Mouse (Mus musculus): Measurements from ENCODE around the gene Trmt2b. TPM values are rescaled to one million over a fixed set of nuclear protein-coding genes. Genes with fewer than 3 reads are reported as not detected.
"Not testable (repeated sequence)": the region's sequence is repeated elsewhere in the genome, so short reads cannot be mapped to it uniquely, and the experiment has no call there.

Trmt2b gene
- total RNA-seq (2018; cell fraction: chromatin; rRNA removed) = 10 to 100 TPM in 20 of 26 experiments, 1 to 10 TPM in 6; 2.1 to 37.9 (median 24.9) TPM
- 10 to 100 TPM; 10.8 to 18.6 (median 15.2) TPM for total RNA-seq (2018; cell fraction: cytosol; rRNA removed)
- 10 to 100 TPM in 16 of 26 experiments, 1 to 10 TPM in 10; 2.9 to 25.4 (median 16.0) TPM for total RNA-seq (2018; cell fraction: nucleus; rRNA removed)
- 13.8 to 16.4 TPM (median 14.4 TPM) in 3 replicates for polyA plus RNA-seq (2018)

DNA sequence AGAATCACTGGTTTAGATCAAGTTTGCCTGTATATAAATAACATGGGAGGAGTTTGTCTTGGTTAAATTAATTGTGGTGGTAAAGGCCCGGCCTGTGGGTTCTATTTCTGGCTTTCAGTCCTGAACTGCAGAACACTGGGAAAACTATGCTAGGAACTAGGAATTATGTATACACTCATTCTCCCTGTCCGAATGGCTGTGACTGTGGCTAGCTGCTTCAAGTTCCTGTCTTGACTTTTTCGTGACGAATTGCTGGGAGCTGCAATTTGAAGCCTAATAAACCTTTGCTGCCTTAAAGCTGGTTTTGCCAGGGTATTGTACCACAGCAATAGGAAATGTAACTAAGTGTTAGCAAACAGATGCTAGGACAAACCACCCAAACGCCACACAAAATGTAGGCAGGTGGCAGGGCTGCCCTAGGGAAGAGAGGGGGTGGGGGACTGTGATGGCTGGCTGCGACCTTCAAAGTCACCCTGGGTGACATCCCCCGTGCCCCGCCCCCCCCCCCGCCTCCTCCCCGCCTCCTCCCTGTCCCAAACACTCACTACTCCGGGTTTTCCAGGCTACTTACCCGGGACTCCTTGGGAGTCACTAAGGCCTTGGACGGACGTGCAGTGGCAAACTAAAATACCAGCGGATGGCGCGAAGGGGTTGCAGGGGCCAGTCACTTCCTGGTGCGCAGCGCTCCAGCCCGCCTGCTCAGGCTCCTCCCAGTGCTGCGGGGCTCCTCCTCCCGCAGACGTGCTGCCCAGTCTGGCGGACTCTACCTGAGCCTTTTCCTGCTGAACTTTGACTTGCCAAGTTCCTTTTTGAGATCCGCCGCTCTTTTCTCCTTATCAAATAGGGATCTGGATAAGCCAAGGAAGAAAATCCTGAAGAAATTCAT lies at the start of gene Trmt2b:
TSS of gene Trmt2b (minus strand) at position 710 of the 886 bp plus-strand sequence.
- Histone ChIP-seq H3K36me3 (ENCODE audit: inconsistent target) (no peaks in the 10 kb centered on the region), H3K4me3 (ENCODE audit: inconsistent target) (peak within 1 kb of the TSS; percentile 41)

GRCm38 (mm10) chrX:134319153-134319932 lies 42.6 kb upstream of the Trmt2b start:
- Histone ChIP-seq H3K79me2 (ENCODE audit: inconsistent target) (no peaks in the 10 kb centered on the region), H3K4me3 (ENCODE audit: inconsistent target) (no peak overlapping the region), H3K36me3 (ENCODE audit: inconsistent target) (no peaks in the 10 kb centered on the region), H3K27ac (no peak overlapping the region)
- 76% methylated on average over 2 of the region's 2 CpGs for WGBS (ENCODE audit: missing documents)

More for the DNA sequence above, at the start of gene Trmt2b:
- Histone ChIP-seq H3K27ac (peak within 1 kb of the TSS; percentile 34), H3K79me2 (ENCODE audit: inconsistent target) (peaks cover 9% of the 10 kb centered on the region; the same call in 1 of the 2 replicates)
- WGBS (ENCODE audit: missing documents) = 31% methylated on average over 20 of the region's 26 CpGs

GRCm38 (mm10) chrX:134311193-134311592 lies 34.4 kb upstream of the Trmt2b start:
- WGBS (ENCODE audit: missing documents) = 86% methylated on average over 2 of the region's 7 CpGs
- not testable (repeated sequence) for H3K36me3 ChIP-seq (ENCODE audit: inconsistent target); H3K27ac ChIP-seq; H3K4me3 ChIP-seq (ENCODE audit: inconsistent target); H3K79me2 ChIP-seq (ENCODE audit: inconsistent target)

- WGBS (ENCODE audit: missing documents) = 26% methylated on average over 9 of the region's 9 CpGs
- 0 out of 2 replicates have a peak overlapping the region, but pooled peaks have one; percentile 19 for H3K27ac ChIP-seq
- H3K36me3 ChIP-seq (ENCODE audit: inconsistent target) = no peaks in the 10 kb centered on the region
- peak overlapping the region; percentile 46 for H3K4me3 ChIP-seq (ENCODE audit: inconsistent target)
- H3K79me2 ChIP-seq (ENCODE audit: inconsistent target) = 0 out of 2 replicates have a peak, but pooled peaks cover 7% of the 10 kb centered on the region
Measured at GRCm38 (mm10) chrX:134308275-134308634, 31.5 kb upstream of the Trmt2b start.

DNA sequence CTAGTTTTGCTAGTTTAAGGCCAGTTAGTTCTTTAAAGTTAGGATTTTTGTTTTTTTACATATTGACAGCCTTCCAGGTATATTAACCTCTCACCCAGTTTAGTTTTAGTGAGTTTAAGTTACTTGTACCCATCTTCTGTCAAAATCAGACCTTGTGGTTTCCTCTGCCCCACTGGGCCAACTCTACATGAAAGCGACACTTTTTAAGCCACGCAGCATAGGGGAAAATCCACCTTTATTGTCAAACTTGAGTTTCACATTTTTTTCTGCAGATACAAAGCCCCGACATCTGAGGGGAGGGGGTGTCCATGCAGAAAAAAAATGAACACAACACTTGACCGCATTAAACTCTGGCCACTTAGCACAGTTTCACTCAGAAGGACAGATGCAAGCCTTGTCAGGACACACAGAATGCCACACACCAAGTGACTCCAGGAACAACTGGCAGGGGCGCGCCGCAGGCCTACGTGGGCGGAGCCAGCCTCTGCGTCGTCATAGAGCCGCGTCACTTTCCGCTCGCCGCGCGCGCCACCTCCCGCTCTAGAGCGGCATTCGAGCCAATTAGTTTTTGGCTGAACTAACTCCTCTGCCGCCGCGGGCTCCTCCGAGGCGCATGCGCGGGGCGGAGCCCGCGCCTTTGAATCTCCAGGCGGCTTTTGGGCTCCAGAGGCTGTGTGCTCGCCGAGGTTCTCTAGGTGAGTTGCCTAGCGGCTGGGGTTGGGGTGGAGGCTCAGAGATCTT lies 30.9 kb upstream of the Trmt2b start, which contains the start of gene Cenpi:
TSS of gene Cenpi (plus strand) at position 551 of the 741 bp plus-strand sequence.
- Histone ChIP-seq H3K4me3 (ENCODE audit: inconsistent target) (peak within 1 kb of the TSS; percentile 46), H3K79me2 (ENCODE audit: inconsistent target) (0 out of 2 replicates have a peak, but pooled peaks cover 7% of the 10 kb centered on the region), H3K27ac (0 out of 2 replicates have a peak within 1 kb of the TSS, but pooled peaks have one; percentile 19), H3K36me3 (ENCODE audit: inconsistent target) (no peaks in the 10 kb centered on the region)
- WGBS (ENCODE audit: missing documents) = 27% methylated on average over 34 of the region's 36 CpGs

DNA sequence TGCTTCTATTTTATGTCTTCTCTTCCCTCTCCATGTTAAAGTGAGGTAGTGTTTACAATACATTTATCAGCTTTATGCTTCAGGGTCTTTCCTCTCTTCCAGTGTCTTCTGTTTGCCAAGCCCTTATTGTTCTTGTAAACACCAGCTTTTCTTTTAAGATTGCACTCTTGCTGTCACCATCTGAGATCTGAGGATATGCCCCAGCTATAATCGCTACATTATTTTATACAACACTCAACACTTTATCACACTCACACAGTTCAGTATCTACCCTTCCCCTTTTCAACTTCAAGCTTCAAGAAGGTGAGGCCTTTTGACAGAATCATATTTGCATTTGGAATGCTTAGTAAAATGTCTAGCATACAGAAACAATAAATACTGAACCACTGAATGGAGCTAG lies 26.5 kb upstream of the Trmt2b start:
- no CpG with 5 or more reads among the region's 1 CpGs for WGBS (ENCODE audit: missing documents)
- H3K4me3 ChIP-seq (ENCODE audit: inconsistent target) = no peak overlapping the region
- H3K36me3 ChIP-seq (ENCODE audit: inconsistent target) = no peaks in the 10 kb centered on the region
- H3K79me2 ChIP-seq (ENCODE audit: inconsistent target) = no peaks in the 10 kb centered on the region
- H3K27ac ChIP-seq = no peak overlapping the region

GRCm38 (mm10) chrX:134300219-134300618 lies 23.4 kb upstream of the Trmt2b start:
- no peak overlapping the region for H3K4me3 ChIP-seq (ENCODE audit: inconsistent target)
- no peak overlapping the region for H3K27ac ChIP-seq
- WGBS (ENCODE audit: missing documents) = 36% methylated on average over 5 of the region's 5 CpGs
- H3K36me3 ChIP-seq (ENCODE audit: inconsistent target) = no peaks in the 10 kb centered on the region
- H3K79me2 ChIP-seq (ENCODE audit: inconsistent target) = no peaks in the 10 kb centered on the region

DNA sequence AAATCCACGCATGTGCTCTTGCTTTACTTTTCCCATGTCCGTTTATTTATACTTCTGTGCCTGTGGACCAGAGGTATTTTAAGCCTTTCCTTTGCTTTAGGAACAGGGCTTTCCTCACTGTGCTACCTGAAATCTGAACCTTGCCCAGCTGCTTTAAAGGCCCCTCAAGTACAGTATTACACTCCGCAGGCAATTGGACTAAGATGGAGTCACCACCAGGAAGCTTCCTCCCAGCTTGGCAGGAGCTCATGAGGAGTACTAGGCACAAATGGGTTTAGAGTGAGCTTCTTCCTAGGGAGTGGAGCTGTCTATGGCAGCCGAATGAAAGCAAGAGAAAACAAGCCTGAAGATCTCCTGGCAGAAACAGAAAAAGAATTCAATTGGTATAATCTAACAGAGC lies 20.4 kb upstream of the Trmt2b start:
- Histone ChIP-seq H3K36me3 (ENCODE audit: inconsistent target) (no peaks in the 10 kb centered on the region), H3K79me2 (ENCODE audit: inconsistent target) (no peaks in the 10 kb centered on the region), H3K27ac (no peak overlapping the region), H3K4me3 (ENCODE audit: inconsistent target) (no peak overlapping the region)
- 89% methylated on average over 4 of the region's 4 CpGs for WGBS (ENCODE audit: missing documents)

DNA sequence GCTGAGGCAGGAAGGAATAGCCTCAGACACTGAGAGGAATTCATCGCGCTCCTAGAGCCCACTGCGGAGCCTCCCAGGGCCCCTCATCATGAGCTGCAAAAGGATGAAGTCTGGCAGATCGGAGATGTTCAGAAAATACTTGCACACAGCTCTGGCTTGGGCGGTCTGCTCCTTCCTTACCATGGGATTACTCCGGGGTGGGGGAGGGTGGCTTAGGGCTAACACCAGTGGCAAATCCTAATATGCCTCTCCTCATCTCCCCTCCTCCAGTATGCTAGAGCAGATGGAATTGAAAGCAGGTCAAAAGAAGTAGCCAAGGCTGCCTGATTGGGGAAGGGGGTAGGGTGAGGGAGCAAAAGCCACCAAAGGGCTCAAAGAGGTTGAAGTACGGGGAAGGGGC lies 20.0 kb upstream of the Trmt2b start:
- Histone ChIP-seq H3K36me3 (ENCODE audit: inconsistent target) (no peaks in the 10 kb centered on the region), H3K79me2 (ENCODE audit: inconsistent target) (no peaks in the 10 kb centered on the region), H3K4me3 (ENCODE audit: inconsistent target) (no peak overlapping the region), H3K27ac (no peak overlapping the region)
- WGBS (ENCODE audit: missing documents) = 59% methylated on average over 7 of the region's 7 CpGs

- Histone ChIP-seq H3K4me3 (ENCODE audit: inconsistent target) (no peak overlapping the region), H3K79me2 (ENCODE audit: inconsistent target) (no peaks in the 10 kb centered on the region), H3K27ac (no peak overlapping the region), H3K36me3 (ENCODE audit: inconsistent target) (no peaks in the 10 kb centered on the region)
- 25% methylated on average over 8 of the region's 9 CpGs for WGBS (ENCODE audit: missing documents)
Measured at GRCm38 (mm10) chrX:134296301-134296700, 19.5 kb upstream of the Trmt2b start.

- H3K4me3 ChIP-seq (ENCODE audit: inconsistent target) = no peak overlapping the region
- no peaks in the 10 kb centered on the region for H3K79me2 ChIP-seq (ENCODE audit: inconsistent target)
- WGBS (ENCODE audit: missing documents) = 100% methylated on average over 2 of the region's 2 CpGs
Measured at GRCm38 (mm10) chrX:134287305-134287704, 10.5 kb upstream of the Trmt2b start.

DNA sequence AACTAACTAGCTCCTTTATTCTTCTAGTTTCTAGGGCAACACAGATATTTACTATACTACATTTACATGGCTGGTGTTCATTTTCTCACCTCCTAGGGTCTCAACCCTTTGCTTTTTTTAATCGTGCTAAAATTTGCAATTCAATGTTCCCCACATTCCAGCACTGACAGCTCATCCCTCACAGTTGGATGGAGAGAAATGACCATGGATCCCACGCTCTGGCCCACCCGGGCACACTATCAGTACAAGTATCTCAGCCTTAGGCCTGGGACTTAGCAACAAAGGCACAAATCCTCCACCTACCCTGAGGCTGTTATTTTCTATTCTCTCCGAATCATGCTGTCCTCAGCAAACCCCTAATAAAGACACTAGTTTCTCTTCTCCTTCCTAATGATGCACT lies 9.0 kb upstream of the Trmt2b start:
- WGBS (ENCODE audit: missing documents) = 79% methylated on average over 4 of the region's 4 CpGs
- Histone ChIP-seq H3K79me2 (ENCODE audit: inconsistent target) (no peaks in the 10 kb centered on the region), H3K36me3 (ENCODE audit: inconsistent target) (no peaks in the 10 kb centered on the region), H3K27ac (no peak overlapping the region), H3K4me3 (ENCODE audit: inconsistent target) (no peak overlapping the region)

More at GRCm38 (mm10) chrX:134287305-134287704, 10.5 kb upstream of the Trmt2b start:
- Histone ChIP-seq H3K36me3 (ENCODE audit: inconsistent target) (no peaks in the 10 kb centered on the region), H3K27ac (no peak overlapping the region)

DNA sequence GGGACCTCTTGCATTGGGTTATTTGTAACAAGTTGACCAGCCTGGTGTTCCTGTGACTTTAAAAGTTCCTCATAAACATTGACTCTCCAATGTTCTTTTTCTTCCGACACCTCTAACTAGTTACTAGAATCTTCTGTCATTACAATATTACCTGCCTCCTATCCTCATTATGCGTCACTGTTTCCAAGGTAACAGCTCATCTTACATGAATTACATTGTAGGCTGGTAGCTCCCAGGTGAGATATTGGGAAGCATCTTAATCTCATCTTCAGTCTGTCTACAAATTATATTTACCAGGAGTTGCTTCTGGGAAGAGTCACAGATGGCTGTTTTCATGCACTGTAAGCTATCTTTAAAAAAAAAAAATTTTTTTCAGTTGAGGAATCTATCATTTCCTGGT lies 8.3 kb upstream of the Trmt2b start:
- H3K79me2 ChIP-seq (ENCODE audit: inconsistent target) = no peaks in the 10 kb centered on the region
- no peak overlapping the region for H3K27ac ChIP-seq
- WGBS (ENCODE audit: missing documents) = 100% methylated on average over 2 of the region's 2 CpGs
- H3K36me3 ChIP-seq (ENCODE audit: inconsistent target) = no peaks in the 10 kb centered on the region
- H3K4me3 ChIP-seq (ENCODE audit: inconsistent target) = no peak overlapping the region

DNA sequence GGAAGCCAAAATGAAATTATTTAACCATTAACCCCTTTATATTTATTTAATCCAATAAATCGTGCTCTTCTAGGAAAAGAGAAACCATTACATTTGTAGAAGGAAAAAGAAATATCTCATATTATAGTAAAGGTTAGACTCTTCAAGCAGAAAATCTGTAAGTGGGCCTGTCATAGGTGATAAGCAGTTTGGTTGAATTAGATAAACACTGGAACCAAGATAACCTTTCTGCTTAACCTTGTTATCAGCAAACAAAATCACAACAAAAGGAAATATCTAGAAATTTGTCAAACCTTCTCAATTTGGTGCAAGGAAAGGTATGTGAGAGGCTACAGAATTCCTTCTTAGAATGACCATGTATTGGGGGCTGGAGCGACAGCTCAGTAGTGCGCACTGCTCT lies 3.7 kb upstream of the Trmt2b start:
- Histone ChIP-seq H3K4me3 (ENCODE audit: inconsistent target) (no peak overlapping the region), H3K27ac (no peak overlapping the region), H3K79me2 (ENCODE audit: inconsistent target) (peaks cover 7% of the 10 kb centered on the region; the same call in 1 of the 2 replicates)

More for the DNA sequence above, 3.7 kb upstream of the Trmt2b start:
- no peaks in the 10 kb centered on the region for H3K36me3 ChIP-seq (ENCODE audit: inconsistent target)
- WGBS (ENCODE audit: missing documents) = 96% methylated on average over 3 of the region's 3 CpGs
